Mouse (Mus musculus) urinary bladder, postnatal 25 days (tissue): ENCODE measurements at regions not wholly inside any gene's neighbourhood (a gene's known extent, or its start where the extent isn't known, plus 50 kb on each side); places are given as distances from the start of the nearest gene placed in this dataset.

Source experiments
- DNase-seq: peaks from one replicate; pipeline ENCODE4 v3.0.0; 2022; ENCODE audit warnings: low spot score

DNA sequence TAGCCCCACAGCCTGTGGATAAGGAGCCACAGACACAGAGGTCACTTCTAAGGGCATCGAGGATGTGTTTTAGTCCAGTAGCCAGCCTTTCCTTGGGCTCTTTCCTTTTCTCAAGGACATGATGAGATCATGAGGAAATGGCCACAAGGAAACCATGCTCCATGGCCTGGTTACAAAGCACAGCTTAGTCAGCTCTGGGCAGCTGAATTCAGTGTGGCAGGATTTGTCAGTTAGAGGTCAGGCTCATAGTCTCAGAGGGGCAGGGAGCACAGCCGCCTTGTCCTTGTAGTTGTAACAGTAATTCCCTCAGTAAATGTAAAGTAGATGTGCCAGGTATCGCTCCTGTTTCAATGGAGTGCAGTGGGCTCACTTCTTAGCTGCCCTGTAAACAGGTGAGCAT is 111.7 kb upstream of the Vangl1 start:
- no peak for DNase-seq

DNA sequence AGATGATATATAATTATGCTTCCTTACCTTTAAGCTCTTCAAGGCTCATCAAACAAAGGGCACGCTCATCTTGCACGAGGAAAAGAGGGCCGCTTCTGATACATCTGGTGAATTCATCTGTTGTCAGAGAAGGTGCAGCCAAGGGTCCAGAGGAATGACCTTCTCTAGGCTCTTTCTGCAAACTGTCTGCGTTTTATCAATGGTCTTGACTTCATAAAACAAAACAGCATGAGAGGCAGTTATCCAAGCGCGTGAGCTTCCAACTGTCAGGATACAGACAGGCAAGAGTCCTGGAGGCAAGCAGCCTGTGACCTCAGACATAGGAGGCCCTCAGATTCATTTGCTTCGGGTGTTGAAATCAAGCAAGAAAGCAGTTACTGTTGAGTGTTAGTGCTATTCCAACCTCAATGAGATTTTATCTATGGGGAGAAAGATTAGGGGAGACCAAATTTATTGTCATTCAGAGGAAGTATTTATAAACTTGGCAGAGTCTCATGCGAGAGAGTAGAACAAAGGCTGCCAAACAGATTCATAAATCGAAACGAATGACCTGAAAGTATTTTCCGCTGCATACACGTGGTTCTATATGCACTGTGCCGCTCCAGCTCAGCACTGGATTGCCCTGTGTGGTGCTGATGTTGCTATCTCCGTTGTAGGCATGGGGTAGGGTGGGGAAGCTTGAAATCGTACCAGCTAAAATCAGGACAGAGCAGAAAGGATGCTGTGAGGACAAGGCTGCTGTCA is 107.2 kb upstream of the Vangl1 start:
- DNase-seq = no peak

DNA sequence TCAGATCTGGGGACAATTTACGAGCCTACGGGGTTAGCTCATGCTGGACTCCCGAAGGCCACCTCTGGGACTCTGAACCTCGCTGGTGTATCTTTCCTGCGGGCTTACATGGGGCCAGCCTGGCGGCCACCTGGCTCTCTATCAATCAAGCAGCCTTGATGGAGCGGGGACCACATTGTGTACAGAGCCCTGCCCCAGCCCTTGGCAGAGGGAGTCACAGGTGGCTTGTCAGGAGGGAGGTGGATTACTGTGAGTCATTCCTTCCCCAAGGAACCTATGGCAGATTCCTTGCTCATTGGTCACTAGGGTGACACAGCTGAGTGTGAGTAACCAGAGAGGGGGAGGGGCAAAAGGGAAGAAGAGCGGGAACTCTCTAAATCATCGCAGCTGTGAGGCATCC is 105.8 kb upstream of the Vangl1 start:
- DNase-seq = peak; percentile 28

DNA sequence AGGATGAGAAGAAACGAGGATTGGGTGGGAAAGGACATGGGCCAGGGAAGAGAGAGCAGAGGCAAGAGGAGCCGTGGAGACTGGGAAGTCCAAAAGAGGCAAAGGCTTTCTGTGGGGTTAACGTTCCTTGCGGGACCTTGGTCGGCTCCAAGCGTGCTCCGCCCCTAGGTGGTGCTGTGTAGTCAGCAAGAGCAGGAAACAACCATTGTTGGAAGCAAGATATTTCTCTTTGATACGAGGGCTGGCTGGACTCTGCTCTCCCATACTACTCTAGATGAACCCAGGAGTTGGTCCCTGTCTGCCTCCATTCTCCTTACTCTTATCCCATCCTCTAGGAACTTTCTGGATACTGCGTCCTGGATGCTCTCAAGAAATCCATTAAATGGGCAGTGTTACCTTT is 105.3 kb upstream of the Vangl1 start:
- DNase-seq = peak; percentile 79

DNA sequence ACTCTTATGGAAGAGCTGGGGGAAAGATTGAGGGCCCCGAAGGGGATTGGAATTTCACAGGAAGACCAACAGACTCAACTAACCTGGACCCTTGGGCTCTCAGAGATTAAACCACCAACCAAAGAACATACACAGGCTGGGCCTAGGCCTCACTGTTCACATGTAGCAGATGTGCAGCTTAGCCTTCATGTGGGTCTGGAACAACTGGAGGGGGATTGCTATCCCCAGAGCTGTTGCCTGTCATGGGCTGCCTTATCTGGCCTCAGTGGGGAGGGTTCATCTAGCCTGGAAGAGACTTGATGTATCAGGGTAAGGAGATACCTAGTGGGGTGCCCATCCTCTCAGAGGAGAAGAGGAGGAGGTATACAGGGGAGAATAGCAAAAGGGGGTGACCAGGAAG is 103.2 kb upstream of the Vangl1 start:
- DNase-seq = no peak

DNA sequence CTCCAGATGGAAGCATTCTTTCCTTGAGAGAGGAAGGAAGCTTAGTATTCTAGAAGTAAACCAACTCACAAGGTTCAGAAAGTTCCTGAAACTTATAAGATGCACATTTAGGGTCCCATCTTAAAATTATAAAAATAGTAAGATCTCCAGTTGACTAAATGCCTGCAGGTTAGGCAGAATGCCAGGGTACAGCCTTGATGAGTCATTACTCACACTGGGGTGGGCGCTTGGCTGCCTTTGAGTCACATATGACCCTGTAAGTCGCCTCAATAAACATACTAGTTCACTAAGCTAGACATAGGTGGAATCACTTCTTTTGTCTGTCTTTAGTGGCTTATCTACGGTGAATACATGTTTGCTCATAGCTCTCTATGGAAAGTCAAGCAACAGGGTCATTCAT is 87.9 kb upstream of the Vangl1 start:
- no peak for DNase-seq

DNA sequence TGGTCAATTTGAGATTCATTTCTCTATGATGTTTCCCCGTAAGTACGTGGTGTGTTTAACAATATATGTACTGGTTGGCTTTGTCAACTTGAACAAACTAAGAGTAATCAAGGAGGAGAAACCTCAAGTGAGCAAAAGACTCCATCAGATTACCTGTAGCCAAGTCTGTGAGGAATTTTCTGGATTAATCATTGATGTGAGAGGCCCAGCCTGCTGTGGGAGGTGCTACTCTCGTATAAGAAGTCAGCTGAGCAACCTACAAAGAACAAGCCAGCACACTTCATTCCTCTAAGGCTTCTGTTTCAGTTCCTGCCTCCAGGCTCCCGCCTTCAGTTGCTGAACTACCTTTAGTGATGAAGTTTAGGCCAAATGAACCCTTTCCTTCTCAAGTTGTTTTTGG is 77.5 kb upstream of the Vangl1 start:
- DNase-seq = no peak

DNA sequence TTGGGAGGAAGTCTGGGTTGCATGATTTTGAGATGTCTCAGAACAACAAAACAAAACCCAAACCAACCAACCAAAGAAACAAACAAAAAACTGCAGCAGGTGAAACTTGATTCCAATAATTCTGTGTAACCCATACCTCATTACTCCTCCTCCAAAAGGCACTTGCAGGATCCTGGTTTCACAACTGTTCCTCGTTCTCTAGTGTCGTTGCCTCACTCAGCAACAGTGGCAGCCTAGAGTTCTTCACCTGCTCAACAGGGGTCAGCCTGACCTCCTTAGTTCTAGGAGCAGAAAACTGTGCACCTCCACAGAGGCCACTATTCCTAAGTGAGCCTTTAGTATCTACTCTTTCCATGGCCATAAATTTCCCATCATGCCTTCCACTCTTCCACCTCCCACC is 72.3 kb upstream of the Vangl1 start:
- no peak for DNase-seq

DNA sequence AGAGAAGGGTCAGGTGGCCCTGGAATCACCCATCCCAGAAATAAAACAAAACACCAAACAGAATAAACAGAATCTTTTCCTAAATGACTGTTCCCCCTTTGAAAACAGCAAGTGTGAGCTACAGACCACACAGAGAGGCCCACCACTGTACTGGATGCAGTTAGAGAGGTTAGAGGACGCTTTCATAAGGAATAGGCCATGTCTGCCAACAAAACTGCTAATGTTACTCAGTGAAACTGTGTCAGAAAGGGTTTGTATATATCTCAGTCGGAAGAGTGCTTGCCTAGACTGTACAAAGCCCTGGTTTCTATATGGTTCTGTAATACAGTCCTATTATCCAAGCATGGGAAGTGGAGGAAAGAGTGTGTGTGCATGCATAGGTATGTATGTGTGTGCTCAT is 71.8 kb upstream of the Vangl1 start:
- DNase-seq = no peak

DNA sequence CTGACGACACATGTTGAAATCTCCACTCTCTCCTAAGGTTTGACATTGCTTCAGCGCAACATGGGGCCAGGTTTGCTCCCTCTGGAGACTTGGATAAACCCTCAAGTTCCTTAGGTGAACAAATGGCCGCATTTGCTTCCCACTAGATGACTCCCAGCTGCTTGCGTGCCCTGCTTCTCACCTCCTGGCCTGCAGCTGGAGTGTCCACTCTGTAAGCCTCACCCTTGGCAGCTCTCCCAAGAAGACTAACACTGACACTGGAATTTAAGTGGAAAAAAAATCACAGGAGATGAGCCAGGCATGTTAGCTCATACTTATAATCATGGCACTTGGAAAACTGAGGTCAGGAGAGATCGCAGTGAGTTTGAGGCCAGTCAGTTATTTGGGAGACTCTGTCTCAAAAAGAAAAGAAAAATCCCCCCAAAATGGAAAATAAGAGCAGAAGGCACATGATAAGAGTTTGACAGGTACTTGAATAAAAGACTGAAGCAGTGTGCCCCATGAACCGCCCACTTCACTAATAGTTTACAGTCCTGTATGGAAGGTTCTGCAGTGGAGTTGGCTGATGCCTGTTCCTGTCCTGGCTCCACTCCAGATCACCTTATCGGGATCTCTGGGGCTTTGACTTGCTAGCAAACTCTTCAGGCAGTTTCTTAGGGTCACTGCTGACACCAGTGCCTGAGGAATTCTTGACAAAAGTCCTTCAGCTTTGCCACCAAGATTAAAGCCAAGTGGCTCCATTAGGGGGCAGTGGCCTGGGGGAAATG is 70.9 kb upstream of the Vangl1 start:
- DNase-seq = peak; percentile 40

DNA sequence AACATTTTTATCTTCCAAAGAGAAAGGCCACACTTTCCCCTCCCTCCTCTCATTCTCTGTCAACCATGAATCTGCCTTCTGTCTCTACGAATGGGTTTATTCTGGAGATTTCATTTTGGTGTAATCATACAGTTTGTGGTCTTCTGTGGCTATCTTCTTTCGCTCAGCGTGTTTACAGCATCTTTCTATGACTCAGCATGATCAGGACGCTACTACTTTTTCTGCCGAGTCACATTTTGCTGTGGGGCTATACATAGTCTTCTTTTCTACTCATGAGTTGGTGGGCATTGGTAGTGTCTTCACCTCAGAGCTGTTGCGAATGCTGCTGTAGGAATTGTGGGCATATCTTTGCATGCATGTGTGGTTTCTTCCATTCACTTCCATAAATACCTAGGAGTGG is 66.3 kb upstream of the Vangl1 start:
- DNase-seq = no peak

DNA sequence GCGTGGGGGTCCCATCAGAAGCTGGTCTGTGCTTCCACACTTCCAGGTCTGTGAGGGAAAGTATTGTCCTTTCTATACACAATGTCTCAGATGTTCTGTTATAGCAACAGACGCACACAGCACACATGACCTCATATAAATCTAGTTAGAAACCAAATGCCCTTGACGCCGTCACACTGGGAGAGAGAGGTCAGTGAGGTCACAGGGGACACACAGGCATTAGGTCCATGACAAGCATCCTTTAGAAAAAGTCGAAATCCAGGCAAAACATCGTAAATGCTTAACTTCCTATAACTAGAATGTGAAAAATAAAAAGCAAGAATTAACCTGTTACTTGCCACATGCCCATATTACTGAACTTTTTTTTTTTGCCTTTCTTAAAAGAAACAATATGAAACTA is 65.8 kb upstream of the Vangl1 start:
- DNase-seq = no peak

DNA sequence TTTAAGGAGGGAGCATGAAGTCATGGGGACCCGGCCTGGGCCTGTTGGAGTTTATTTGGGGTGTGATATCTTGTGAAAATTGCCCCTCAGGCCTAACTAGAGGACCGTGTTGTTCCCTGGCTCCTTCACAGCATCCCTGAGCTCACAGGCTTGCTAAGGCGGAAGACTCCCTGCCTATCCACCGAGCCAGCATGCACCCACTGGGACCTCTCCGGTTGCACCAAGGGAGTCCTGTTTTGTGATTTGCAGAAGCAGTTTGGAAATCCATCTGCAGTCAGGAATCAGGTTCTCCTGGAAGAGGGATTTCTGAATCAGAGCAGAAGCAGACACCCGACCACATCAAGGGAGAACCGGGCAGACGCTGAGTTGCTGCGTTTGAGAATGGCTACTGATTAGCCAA is 61.6 kb upstream of the Vangl1 start:
- no peak for DNase-seq

DNA sequence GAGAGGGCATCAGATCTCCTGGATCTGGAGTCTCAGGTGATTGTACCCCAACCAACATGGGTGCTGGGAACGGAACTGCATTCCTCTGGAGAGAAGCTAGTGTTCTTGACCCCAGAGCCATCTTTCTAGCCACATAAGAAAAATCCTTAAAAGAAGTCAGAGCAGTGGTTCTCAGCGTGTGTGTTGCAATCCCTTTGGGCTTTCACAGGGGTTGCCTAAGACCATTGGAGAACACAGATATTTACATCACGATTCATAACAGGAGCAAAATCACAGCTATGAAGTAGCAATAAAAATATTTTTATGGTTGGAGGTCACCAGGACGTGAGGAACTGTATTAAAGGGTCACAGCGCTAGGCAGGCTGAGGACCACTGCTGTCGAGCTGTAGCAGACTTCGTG is 60.7 kb upstream of the Vangl1 start:
- no peak for DNase-seq

DNA sequence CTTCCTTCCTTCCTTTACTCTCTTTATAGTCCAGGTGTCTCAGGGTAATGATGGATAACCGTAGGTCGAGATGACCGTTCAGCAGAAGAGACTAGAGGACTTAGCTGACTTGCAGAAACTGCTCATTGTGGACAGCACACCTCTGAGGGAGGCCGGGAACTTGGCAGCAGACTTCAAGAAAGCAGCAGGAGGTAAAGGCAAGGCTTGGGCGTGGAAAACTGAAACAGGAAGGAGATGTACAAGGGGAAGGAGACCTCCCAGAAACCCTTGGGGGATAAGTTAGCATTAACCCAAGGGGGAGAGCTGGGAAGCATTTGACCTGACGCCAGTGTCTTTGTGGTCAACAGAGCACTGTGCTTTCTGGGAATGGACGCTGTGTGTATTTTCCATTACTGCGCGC is 58.8 kb upstream of the Vangl1 start:
- no peak for DNase-seq

DNA sequence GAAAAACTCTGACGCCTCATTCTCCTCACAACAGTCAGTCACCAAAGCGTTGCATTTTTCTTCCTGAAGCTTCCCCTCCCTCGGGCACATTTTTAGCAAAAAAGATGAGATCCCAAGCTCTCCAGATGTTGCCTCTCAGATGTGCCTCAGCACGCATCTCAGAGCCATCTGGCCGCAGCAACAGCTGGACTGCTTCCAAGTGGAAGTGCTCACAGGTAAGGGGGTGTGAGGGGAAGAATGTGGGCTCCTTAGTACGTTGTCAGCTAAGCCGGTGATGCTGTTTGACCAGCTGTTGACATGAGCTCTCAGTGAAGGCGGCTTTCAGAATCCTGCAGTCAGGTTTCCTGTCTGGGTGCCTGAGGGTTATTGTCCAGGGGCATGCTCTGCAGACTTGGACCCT is 58.2 kb upstream of the Vangl1 start:
- DNase-seq = no peak

DNA sequence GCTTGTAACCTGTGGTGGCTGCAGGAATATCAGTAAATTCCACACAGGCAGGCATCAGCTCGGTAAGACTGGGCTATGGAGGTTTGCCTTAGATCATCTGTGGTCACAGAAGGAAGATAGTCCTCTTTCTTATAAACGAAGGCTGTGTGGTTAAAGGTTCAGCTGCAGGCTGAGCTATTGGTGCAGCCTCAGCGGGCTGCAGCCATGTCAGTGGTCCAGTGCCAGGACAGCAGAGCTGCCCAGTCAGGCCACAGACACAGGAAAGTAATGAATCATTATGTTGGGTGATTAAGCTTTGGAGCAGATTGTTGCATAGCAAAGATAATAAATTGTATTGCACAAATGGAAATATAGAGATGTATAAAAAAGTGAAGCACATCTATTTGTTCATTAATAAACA is 57.0 kb upstream of the Vangl1 start:
- no peak for DNase-seq
